Mouse (Mus musculus) adrenal gland, postnatal 10 days (tissue): ENCODE measurements around the gene Pias3. TPM values are rescaled to one million over a fixed set of nuclear protein-coding genes. Genes with fewer than 3 reads are reported as not detected.
A peak's percentile ranks its signal among the peaks of the same experiment; 100 is the strongest.
"Not testable (repeated sequence)": the region's sequence is repeated elsewhere in the genome, so short reads cannot be mapped to it uniquely, and the experiment has no call there.

Source experiments
- DNase-seq: peaks from one replicate; pipeline ENCODE4 v3.0.0; 2021; ENCODE audit warnings: mixed read lengths
- total RNA-seq, 2 experiments: library from RNA; stranded (reverse); gene quantifications; 2 replicates each; pipeline ENCODE4 v1.2.3; 2021

The Pias3 gene
- total RNA-seq, 2 experiments from 2014 or later, result 22.0 to 32.0 TPM

DNA sequence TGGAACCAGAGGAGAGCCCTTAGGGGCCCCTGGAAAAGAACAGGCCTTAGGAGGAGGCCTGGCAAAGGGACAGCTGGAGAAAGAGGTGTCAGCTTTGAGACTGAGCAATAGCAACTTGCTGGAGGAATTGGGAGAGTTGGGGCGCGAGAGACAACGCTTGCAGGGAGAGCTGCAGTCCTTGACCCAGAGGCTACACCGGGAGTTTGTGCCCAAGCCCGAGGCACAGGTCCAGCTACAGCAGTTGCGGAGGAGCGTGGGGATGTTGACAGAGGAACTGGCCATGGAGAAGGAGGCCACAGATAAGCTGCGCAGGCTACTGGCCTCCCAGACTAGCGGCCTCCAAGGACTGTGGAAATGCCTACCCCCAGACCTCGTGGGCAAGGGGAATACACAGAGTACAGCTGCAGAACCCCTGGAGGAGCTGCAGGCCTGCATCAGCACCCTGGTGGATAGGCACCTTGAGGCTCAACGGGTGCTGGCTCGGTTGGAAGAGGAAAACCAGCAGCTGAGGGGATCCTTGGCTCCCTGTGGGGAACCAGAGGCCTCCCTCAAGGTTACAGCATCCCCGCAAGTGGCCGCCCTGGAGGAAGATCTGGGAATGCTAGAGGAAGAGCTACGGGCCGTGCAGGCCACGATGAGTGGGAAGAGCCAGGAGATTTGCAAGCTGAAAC, 11.9 kb upstream of the Pias3 start:
- peak; percentile 42 for DNase-seq

DNA sequence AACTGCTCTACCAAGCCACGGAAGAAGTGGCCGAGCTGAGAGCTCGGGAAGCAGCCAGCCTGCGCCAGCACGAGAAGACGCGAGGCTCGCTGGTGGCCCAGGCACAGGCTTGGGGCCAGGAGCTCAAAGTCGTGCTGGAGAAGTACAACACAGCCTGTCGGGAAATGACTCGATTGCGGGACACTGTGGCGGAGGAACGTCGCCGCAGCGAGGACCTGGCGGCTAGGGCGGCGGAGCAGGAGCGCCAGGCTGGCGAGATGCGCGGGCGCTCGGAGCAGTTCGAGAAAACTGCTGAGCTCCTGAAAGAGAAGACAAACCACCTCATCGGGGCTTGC, 11.4 kb upstream of the Pias3 start:
- DNase-seq, result peak; percentile 37

DNA sequence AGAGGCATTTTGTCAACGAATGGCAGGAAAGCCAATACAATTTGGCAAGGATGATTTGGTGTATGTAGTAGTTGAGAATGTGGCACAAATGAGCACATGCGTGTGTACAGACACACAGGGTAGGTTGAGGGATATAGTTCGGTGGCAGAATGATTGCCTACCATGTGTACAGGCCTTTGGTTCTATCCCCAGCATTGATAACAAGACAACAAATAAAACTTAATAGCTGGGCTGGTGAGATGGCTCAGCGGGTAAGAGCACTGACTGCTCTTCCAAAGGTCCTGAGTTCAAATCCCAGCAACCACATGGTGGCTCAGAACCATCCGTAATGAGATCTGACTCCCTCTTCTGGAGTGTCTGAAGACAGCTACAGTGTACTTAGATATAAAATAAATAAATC, 10.1 kb upstream of the Pias3 start:
- DNase-seq, result not testable (repeated sequence)

DNA sequence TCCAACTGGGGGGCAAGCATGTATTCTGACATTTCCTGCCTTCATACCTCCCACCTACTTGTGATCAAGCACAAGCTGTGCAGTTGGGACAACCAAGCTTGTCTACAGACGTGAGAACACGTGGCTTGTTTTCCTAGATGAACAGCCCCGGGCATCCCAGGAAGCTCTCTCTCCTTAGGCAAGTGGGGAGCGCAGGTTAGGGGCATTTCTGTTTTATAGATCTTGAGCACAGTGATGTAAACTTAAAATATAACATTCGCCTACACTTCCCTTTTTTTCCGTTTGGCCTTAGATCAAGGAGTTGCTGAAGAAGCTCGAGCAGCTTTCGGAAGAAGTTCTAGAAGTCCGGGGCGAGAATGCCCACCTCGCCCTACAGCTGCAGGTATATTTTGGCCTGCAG, 7.3 kb upstream of the Pias3 start:
- no peak for DNase-seq

DNA sequence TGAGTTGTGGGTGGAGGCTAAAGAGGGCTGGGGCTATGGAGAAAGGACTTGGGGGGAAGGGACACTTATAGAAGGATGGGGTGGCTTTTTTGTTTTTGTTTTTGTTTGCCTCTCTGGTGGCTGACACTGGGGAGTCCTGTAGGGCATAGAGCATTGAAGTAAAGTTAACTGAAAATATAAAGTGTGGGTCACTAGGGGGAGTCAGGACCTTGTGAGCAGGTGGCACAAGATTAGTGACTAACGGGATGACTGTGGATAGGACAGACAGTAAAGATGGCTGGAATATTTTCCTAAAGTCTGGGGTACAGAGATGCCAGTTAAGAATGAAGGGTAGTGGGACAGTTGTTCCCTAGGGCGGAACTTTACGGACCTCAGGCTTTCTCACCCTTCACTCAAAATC, 5.9 kb upstream of the Pias3 start:
- DNase-seq, result no peak

DNA sequence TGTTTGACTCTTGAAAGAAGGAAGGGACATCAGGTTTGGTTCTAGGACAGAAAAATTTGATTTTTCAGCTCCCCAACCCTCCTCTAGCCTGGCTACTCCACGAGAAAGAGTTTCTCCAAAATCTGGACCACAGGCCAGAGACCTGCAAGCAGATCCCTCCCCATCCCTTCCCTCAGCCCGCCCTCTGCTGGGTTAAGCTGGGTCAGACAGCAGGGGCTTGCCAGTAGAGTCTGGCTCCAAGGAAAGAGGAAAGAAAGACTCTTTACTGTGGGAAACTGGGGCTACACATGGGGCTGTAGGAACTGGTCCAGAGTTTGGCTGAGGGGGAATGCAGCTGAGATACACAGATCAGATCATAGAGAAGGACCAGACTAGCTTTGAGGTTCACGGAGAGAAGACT, 3.7 kb upstream of the Pias3 start:
- peak; percentile 51 for DNase-seq

DNA sequence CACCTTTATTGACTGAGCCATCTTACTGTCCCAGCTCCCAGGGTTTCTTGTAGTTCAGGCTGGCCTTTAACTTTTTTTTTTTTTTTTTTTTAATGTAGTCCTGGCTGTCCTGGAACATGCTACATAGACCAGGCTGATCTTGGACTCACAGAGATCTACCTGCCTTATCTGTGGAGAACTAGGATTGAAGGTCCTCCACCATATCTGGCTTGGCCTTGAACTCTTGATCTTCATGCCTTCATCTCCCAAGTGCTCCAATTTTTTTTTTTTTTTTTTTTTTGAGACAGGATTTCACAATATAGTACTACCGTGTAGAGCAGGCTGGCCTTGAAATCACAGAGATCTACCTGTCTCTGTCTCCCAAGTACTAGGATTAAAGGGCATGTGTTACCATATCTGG, 2.6 kb upstream of the Pias3 start:
- DNase-seq, result no peak

DNA sequence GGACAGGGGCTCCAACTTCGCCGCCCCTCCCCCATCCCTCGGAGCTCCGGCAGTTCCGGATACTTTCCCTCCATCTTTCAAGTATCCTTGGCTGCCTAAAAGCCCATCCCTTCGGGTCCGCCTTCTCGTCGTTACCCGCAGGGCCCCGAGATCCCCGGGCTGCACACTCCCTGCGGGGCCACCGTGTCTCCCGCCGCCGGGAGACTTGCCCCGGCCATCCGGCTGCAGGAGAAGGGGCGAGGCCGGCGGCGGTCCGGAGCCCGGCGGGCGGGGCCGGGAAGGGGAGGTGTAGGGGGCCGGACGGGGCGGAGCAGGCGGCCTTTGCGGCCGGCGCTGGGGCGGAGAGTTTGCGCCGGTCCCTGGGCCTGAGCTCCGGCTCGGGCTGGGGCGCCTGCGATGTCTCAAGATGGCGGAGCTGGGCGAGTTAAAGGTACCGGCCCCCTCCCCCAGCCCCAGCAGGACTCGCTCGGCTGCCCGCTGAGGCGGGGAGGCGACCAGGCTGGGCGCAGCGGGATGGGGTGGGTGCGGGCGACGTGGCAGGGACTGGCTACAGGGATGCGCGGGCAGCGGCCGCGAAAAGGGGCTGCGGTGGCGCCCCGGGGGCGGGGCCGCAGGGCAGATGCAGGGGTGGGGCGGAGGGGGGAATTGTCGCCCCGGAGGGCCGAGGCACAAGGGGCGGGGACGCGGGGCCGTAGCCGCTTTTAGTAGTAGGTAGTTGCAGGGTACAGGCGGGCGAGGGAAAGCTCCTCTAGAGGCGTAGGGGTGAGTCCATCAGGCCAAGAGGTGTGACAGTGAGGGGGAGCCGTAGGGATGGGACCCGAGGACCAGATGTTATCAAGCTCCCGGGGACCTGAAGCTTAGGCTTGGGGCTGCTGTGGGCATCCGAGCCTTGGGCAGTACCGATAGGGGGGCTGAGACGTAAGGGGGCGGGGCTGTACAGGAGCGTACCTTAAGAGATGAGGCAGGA, 865 bp downstream of the Pias3 start:
- DNase-seq, result peak; percentile 96

DNA sequence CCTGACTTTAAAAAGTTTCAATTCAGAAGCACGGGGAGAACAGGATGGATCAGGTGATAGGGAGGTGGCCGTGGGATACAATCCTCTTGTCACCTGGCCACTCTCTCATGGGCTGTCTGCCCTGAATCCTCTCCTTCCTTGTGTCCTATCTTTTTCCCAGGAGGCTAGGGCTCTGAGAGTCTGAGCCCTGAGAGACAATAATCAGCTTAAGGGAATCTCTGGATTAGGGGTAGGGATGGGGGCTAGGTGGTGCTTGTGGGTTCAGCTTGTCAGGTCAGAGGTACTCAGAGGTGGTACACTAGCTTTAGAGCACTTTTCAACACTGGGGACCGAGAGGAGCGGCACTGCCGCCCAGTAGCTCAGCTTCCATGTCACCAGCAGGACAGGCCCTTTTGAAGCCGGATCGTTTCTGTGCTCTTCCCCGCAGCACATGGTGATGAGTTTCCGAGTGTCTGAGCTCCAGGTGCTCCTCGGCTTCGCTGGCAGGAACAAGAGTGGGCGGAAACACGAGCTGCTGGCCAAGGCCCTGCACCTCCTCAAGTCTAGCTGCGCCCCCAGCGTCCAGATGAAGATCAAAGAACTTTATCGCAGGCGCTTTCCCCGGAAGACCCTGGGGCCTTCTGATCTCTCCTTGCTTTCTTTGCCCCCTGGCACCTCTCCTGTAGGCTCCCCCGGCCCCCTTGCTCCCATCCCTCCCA, 3.0 kb downstream of the Pias3 start:
- DNase-seq, result no peak

DNA sequence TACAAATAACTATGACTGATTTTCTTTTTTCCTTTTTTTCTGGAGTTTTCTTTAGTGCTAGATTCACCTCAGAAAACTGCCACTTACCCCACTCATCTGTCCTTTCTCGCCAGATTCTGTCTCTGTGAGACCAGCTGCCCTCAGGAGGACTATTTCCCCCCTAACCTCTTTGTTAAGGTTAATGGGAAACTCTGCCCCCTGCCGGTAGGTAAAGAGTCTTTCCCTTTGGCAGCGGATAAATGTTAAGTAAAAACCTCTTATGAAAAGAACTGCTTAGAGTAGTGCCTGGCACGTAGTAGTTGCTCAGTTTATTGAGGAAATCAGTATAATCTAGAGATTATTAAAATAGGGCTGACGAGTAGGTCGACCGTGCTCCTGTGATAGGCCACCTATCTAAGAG, 4.2 kb downstream of the Pias3 start:
- peak; percentile 49 for DNase-seq

DNA sequence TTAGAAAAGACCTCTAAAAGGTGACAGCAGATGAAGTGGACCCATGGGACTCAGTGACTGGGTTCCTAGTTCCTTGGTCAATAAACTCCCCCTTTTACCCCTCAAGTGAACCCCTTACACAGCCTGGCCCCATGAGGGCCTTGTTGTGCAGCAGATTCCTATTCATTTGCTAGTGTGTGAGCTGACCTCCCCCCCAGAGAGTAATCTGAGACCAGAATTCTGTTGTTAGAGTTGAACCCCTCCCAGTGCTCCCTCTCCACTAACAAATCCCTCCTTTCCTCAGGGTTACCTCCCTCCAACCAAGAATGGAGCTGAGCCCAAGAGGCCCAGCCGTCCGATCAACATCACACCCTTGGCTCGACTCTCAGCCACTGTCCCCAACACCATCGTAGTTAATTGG, 4.8 kb downstream of the Pias3 start:
- DNase-seq, result no peak

DNA sequence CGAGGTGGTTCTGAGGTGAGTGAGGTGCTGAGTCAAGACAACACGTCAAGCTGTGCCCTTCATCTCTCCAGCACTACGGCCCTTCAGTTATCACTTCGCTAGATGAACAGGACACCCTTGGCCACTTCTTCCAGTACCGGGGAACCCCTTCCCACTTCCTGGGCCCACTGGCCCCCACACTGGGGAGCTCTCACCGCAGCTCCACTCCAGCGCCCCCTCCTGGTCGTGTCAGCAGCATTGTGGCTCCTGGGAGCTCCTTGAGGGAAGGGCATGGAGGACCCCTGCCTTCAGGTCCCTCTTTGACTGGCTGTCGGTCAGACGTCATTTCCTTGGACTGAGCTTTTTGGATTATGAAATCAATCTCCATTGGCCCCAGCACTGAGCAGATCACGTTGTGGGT, 8.6 kb downstream of the Pias3 start:
- DNase-seq, result peak; percentile 46

DNA sequence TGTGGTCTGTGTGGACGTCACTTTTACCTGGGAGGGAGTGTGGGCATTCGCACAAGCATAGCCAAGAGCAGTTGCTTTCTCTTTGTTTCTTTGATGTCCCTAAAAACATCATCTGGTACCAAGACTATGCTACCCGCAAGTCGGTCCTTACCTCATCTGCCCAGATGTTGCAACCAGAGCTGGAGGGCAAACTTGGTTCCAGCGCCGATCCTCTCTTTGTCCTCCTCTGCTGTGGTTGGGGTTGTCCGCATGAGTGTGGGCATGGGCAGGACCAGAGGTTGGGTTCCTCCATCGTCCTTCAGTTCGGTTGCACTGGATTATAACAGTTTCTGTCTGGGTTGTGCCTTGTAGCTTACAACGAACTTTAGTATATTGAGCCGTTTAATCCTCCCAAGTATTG, 10.0 kb downstream of the Pias3 start:
- no peak for DNase-seq

DNA sequence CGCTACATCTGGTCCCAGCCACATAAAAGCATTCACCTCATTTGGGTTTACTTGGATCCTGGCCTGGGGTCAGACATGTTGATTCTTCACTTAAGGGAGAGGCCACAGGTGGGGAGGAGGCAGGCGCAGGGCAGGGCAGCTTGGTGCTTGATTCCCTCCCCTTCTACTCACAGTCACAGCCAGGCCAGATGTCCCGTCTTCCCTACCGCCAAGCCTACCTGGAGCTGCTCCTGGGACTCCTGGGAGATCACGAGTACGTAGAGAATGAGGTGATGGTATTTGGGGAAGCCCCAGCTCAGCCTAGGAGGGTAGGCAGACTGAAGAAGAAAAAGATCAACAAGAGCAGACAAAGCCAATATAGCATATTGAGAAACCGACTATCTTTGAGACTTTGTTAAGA, 10.8 kb downstream of the Pias3 start:
- no peak for DNase-seq

DNA sequence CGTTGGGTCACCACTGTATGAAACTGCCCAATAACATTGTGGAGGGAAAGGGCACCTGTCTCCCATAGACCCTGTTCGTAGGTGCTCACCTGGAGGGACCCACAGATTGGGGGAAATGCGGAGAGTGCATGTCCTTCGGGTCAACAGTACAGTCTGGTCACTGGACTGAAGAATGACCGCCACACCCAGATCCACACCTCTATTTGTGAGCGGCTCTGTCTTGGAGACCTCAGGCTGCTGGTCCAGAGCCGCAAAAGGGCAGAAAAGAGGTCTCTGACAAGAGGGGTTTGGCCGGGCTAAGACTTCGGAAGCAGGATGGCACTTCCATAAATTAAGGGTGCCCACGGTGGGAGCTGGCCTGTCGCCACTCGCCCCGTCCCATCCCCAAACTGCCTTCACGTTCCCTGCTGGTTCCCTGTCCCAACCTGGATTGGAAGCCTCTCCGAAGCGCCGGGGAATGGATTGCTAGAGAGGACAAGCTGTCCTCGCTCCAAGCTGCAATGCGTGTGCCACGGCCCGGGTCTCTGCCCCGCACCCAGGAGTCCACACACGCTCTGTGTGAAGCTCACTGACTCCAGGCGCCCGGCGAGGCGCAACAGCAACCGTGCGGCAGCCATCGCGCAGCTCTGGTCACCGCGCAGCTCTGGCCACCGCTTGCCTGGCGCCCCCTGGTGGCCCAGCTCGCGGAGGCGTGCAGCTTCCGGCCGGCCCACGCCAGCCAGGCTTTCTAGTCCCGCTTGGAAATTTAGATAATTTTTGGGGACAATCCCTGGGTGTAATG, 11.9 kb downstream of the Pias3 start, which contains the start of gene Nudt17:
TSS of gene Nudt17 (minus strand) at position 660 of the 781 bp plus-strand sequence.
- peak; percentile 94 for DNase-seq

DNA sequence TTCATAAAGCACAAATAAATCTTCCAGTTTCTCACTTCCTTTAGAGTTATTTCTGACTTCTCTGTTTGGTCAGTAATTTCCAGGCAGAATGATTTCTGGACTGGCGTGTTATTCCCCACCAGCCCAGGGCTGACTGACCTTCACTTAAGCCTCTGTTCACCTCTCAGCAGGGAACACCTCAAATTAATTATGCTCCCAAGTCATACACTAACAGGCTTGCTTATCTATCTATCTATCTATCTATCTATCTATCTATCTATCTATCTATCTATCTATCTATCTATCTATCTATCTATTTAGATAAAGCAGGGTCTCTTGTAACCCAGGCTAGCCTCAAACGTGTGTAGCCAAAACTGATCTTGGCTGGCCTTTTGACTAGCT, 12.5 kb downstream of the Pias3 start:
- no peak for DNase-seq

DNA sequence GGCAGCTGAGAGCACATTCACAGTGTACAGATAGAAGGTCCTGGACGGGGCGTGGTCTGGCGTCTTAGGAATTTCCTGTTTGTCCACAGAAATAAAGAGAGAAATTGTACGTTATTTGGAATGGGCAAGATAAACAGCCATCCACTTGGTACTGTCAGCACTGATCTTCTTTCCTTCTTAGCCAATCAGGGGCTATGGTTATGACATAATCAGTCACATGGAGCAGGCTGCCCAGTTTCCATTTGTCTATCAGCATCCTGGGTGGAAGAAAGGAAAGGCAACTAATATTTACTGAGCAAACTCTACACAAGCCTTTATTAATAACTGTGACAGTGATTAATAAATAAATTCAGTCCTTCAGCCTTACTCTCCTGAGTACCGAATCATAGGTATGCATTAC, 18.1 kb downstream of the Pias3 start:
- DNase-seq, result no peak

DNA sequence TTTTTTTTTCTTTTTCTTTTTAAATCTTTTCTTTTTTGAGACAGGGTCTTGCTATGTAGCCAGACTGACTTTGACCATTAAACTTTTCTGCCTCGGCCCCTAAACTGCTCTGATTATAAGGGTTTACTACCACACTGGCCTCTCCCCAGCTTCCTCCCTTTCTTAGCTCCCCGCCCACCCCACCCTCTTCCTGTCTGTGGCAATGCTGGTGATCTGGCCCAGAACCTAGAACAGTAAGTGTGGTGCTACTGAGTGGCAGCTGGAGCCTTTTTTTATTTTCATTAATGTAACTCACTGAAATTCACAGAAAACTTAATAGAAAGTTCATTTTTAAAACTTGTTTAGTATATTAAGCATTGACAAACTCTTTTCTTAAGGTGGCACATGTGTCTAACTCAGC, 19.7 kb downstream of the Pias3 start:
- DNase-seq, result no peak

DNA sequence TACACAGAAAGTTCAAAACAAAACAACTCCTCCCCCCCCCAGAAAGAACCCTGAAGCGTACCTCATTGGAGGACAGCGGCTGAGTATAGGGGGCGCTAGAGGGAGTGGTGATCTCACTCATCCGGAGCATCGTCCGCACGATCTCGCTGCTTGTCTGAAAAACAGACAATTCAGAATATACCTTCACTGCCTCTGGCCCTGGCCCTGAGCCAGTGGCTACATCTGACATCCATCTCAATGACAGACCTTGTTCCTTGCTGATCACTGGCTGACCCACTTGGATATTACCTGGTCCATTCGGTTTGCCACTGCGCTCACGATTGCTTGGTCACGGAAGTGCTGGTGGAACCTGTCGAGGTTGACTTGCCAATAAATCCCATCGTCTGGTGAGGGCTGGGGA, 23.0 kb downstream of the Pias3 start:
- peak; percentile 71 for DNase-seq

DNA sequence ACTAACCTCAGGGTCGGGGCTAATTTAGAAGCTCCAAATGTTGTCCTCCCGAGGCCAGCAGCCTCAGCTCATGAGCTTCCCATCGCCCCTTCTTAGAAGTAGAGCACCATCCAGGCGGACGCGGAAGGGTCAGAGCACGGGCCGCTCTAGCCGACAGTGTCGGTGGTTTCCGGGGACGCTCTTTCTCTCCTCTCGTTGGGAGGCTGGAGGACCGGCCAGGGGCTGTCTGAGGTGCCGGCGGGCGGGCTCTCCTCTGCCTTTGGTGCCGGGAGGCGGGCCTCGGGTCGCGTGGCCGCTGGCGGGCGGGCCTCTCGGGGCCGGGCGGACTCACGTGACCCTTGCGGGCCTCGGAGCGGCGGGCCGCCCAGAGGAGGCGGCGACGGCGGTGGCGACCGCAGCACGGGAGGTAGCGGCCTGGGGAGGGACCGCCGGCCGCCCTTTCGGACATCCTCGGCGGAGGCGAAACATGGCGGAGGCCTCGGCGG, 31.2 kb downstream of the Pias3 start, which contains the start of the genes Polr3c and Rnf115:
TSS of gene Polr3c (minus strand) at position 286 of the 485 bp plus-strand sequence.
TSS of gene Rnf115 (plus strand) at position 322 of the 485 bp plus-strand sequence.
- DNase-seq, result peak; percentile 99

DNA sequence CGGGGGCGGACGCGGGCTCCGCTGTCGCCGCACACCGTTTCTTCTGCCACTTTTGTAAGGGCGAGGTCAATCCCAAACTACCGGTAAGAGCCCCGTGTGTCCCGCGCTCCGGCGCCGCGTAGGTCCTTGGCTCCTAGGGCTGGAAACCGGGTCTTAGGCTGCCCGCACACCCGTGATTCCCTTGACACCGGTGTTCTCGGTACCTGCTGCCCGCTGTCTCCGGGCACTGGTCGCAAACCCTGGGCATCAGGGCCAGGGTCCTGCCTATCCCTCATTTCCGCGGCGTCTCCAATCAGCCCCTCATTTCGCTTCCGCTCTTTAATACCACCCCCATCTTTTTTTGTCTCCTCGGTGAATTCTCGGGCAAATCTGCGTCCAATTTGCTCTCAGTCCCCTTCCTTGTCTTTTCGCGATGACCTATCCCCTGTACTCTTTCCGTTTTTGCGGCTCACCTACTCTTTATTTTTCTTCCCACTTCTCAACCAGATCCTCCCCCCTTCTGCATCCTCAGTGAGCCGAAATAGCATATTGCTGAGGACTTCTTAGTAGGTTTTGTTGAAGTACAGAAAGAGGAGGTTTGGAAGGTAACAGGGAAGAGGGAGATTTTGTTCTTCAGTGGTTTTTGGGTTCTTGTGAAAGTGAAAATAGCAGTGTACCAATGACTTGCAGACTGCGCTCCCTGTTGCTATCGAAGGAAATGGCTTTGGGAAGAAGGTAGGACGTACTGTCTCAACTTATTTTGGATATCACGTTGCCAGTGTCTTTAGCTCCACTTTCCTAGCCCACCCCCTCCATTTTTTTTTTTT, 31.8 kb downstream of the Pias3 start:
- DNase-seq, result no peak
